Mouse (Mus musculus) intestine, embryonic 16.5 days (tissue): Measurements from ENCODE around the gene Tmem169. TPM values are rescaled to one million over a fixed set of nuclear protein-coding genes. Genes with fewer than 3 reads are reported as not detected.

Experiments
- ATAC-seq: fragments of 200-750 bp; cut with Nextera tagmentation; 2 replicates; pipeline ENCODE4 v1.8.0; 2017; ENCODE audit warnings: moderate TSS enrichment, moderate library complexity
- H3K27ac ChIP-seq: fragments of 300-500 bp; sonication (generic); 2 replicates; pipeline ENCODE4 v1.5.1; 2014; ENCODE audit warnings: mild to moderate bottlenecking, low read length
- H3K27me3 ChIP-seq: fragments of 300-500 bp; sonication (generic); replicated peaks from 2 replicates; pipeline ENCODE4 v1.6.1; 2014; ENCODE audit warnings: low read length, control low read depth, mixed read lengths; ENCODE audit not compliant: control insufficient read depth, insufficient read depth
- H3K36me3 ChIP-seq: fragments of 300-500 bp; sonication (generic); 2 replicates; pipeline ENCODE4 v1.6.1; 2014; ENCODE audit warnings: low read length, control low read depth; ENCODE audit not compliant: control insufficient read depth, insufficient read depth
- H3K4me1 ChIP-seq: fragments of 300-500 bp; sonication (generic); 2 replicates; pipeline ENCODE4 v1.6.1; 2014; ENCODE audit warnings: low read length, control low read depth, mixed read lengths; ENCODE audit not compliant: control insufficient read depth, insufficient read depth
- H3K4me2 ChIP-seq: fragments of 300-500 bp; sonication (generic); 2 replicates; pipeline ENCODE4 v1.6.1; 2014; ENCODE audit warnings: low read depth, low read length, control low read depth
- H3K4me3 ChIP-seq: fragments of 300-500 bp; sonication (generic); 2 replicates; pipeline ENCODE4 v1.5.1; 2014; ENCODE audit warnings: mild to moderate bottlenecking, low read length
- H3K9ac ChIP-seq: fragments of 300-500 bp; sonication (generic); 2 replicates; pipeline ENCODE4 v1.6.1; 2014; ENCODE audit warnings: low read depth, low read length
- H3K9me3 ChIP-seq: fragments of 300-500 bp; sonication (generic); 2 replicates; pipeline ENCODE4 v1.6.1; 2016; ENCODE audit warnings: low read length, control low read depth; ENCODE audit not compliant: control insufficient read depth
- WGBS: fragments of 180-500 bp; shearing (Covaris S2); extraction: QIAGEN DNeasy Blood & Tissue Kit; methylation state at CpG from one replicate; pipeline ENCODE4 v1.1.7; 2014; 5-methylcytosine and 5-hydroxymethylcytosine counted together
- polyA plus RNA-seq: library from polyadenylated mRNA; unstranded; fragments of >200 nt; fragmentation: Nextera tagmentation; extraction: Ambion mirVana; gene quantifications from 2 replicates; pipeline ENCODE4 v1.2.1, GENCODE M21; 2015

The Tmem169 gene
- polyA plus RNA-seq, 1 experiment from 2014 or later, result 2.1 TPM

GRCm38 (mm10) chr1:72313399-72314039, 29.4 kb downstream of the Tmem169 start:
- no peak for ATAC-seq
- no peak overlapping the region for H3K4me3 ChIP-seq
- 78% methylated on average over 5 of the region's 5 CpGs for WGBS
- H3K4me2 ChIP-seq, result no peak overlapping the region
- H3K27ac ChIP-seq, result no peak overlapping the region
- H3K9me3 ChIP-seq, result no peaks in the 10 kb centered on the region
- H3K4me1 ChIP-seq, result no peaks in the 10 kb centered on the region
- no peaks in the 10 kb centered on the region for H3K27me3 ChIP-seq
- H3K36me3 ChIP-seq, result peaks cover 8% of the 10 kb centered on the region; the same call in 1 of the 2 replicates
- no peak overlapping the region for H3K9ac ChIP-seq

- no peaks in the 10 kb centered on the region for H3K4me1 ChIP-seq
- H3K36me3 ChIP-seq, result peaks cover 8% of the 10 kb centered on the region; the same call in 1 of the 2 replicates
- H3K4me2 ChIP-seq, result no peak overlapping the region
- no peaks in the 10 kb centered on the region for H3K27me3 ChIP-seq
- H3K9ac ChIP-seq, result no peak overlapping the region
- WGBS, result 89% methylated on average over 4 of the region's 4 CpGs
- H3K4me3 ChIP-seq, result no peak overlapping the region
- no peak for ATAC-seq
- H3K9me3 ChIP-seq, result no peaks in the 10 kb centered on the region
- no peak overlapping the region for H3K27ac ChIP-seq
Observed at GRCm38 (mm10) chr1:72315447-72315846, 31.3 kb downstream of the Tmem169 start.

- H3K9ac ChIP-seq, result no peak overlapping the region
- H3K9me3 ChIP-seq, result no peaks in the 10 kb centered on the region
- H3K27ac ChIP-seq, result no peak overlapping the region
- 82% methylated on average over 8 of the region's 8 CpGs for WGBS
- peaks cover 8% of the 10 kb centered on the region; the same call in 1 of the 2 replicates for H3K36me3 ChIP-seq
- ATAC-seq, result no peak
- H3K4me3 ChIP-seq, result no peak overlapping the region
- H3K4me2 ChIP-seq, result no peak overlapping the region
- H3K4me1 ChIP-seq, result no peaks in the 10 kb centered on the region
- H3K27me3 ChIP-seq, result no peaks in the 10 kb centered on the region
Observed at GRCm38 (mm10) chr1:72316409-72316808, 32.2 kb downstream of the Tmem169 start.

- WGBS, result 73% methylated on average over 7 of the region's 7 CpGs
- Histone ChIP-seq H3K27ac (no peak overlapping the region), H3K9ac (no peak overlapping the region), H3K4me2 (no peak overlapping the region), H3K4me3 (no peak overlapping the region), H3K36me3 (peaks cover 5% of the 10 kb centered on the region; the same call in 1 of the 2 replicates), H3K27me3 (no peaks in the 10 kb centered on the region), H3K4me1 (no peaks in the 10 kb centered on the region), H3K9me3 (no peaks in the 10 kb centered on the region)
- no peak for ATAC-seq
Observed at GRCm38 (mm10) chr1:72316901-72317300, 32.7 kb downstream of the Tmem169 start.

GRCm38 (mm10) chr1:72320759-72321158, 36.6 kb downstream of the Tmem169 start:
- ATAC-seq, result no peak

GRCm38 (mm10) chr1:72323248-72323647, 39.1 kb downstream of the Tmem169 start:
- H3K4me2 ChIP-seq, result no peak overlapping the region
- no peak overlapping the region for H3K27ac ChIP-seq
- WGBS, result 88% methylated on average over 4 of the region's 4 CpGs
- H3K9me3 ChIP-seq, result no peaks in the 10 kb centered on the region
- H3K4me1 ChIP-seq, result no peaks in the 10 kb centered on the region
- H3K36me3 ChIP-seq, result peaks cover 4% of the 10 kb centered on the region; the same call in 1 of the 2 replicates
- H3K27me3 ChIP-seq, result no peaks in the 10 kb centered on the region
- no peak for ATAC-seq
- no peak overlapping the region for H3K4me3 ChIP-seq
- H3K9ac ChIP-seq, result no peak overlapping the region

More at GRCm38 (mm10) chr1:72320759-72321158, 36.6 kb downstream of the Tmem169 start:
- Histone ChIP-seq H3K27ac (no peak overlapping the region), H3K36me3 (no peaks in the 10 kb centered on the region), H3K4me1 (no peaks in the 10 kb centered on the region), H3K9me3 (no peaks in the 10 kb centered on the region), H3K4me2 (no peak overlapping the region), H3K27me3 (no peaks in the 10 kb centered on the region), H3K4me3 (no peak overlapping the region), H3K9ac (no peak overlapping the region)
- WGBS, result 92% methylated on average over 5 of the region's 5 CpGs

- Histone ChIP-seq H3K36me3 (peaks cover 6% of the 10 kb centered on the region; the same call in 1 of the 2 replicates), H3K9me3 (no peaks in the 10 kb centered on the region), H3K27me3 (no peaks in the 10 kb centered on the region), H3K27ac (no peak overlapping the region), H3K4me3 (no peak overlapping the region), H3K9ac (no peak overlapping the region), H3K4me1 (no peaks in the 10 kb centered on the region), H3K4me2 (no peak overlapping the region)
- no peak for ATAC-seq
- whole genome bisulfite sequencing, result 92% methylated on average over 11 of the region's 11 CpGs
Observed at GRCm38 (mm10) chr1:72326162-72326821, 42.1 kb downstream of the Tmem169 start.

- no peak overlapping the region for H3K4me3 ChIP-seq
- H3K27me3 ChIP-seq, result no peaks in the 10 kb centered on the region
- H3K27ac ChIP-seq, result no peak overlapping the region
- H3K9ac ChIP-seq, result no peak overlapping the region
- no peaks in the 10 kb centered on the region; the same call in 1 of the 2 replicates for H3K36me3 ChIP-seq
- no peak for ATAC-seq
- H3K9me3 ChIP-seq, result no peaks in the 10 kb centered on the region
- no peaks in the 10 kb centered on the region for H3K4me1 ChIP-seq
- WGBS, result 87% methylated on average over 11 of the region's 11 CpGs
- no peak overlapping the region for H3K4me2 ChIP-seq
Observed at GRCm38 (mm10) chr1:72334807-72335206, 50.6 kb downstream of the Tmem169 start.

- H3K4me3 ChIP-seq, result no peak overlapping the region
- ATAC-seq, result no peak
- WGBS, result 95% methylated on average over 8 of the region's 8 CpGs
- H3K9ac ChIP-seq, result no peak overlapping the region
- no peak overlapping the region for H3K27ac ChIP-seq
- no peaks in the 10 kb centered on the region for H3K4me1 ChIP-seq
- H3K4me2 ChIP-seq, result no peak overlapping the region
- H3K27me3 ChIP-seq, result no peaks in the 10 kb centered on the region
- H3K36me3 ChIP-seq, result no peaks in the 10 kb centered on the region; the same call in 1 of the 2 replicates
- H3K9me3 ChIP-seq, result no peaks in the 10 kb centered on the region
Observed at GRCm38 (mm10) chr1:72336780-72337179, 52.6 kb downstream of the Tmem169 start.
